Mouse (Mus musculus) liver, postnatal 0 days (tissue): ENCODE measurements around the gene Enthd1.
"Not testable (repeated sequence)": the region's sequence is repeated elsewhere in the genome, so short reads cannot be mapped to it uniquely, and the experiment has no call there.

Source experiments
- CTCF ChIP-seq: sonication (generic); IDR thresholded peaks from 2 replicates; pipeline ENCODE4 v1.5.1; 2016; ENCODE audit warnings: antibody characterized with exemption, low read depth
- EP300 ChIP-seq: IDR thresholded peaks from 2 replicates; pipeline ENCODE4 v1.6.1; 2016; ENCODE audit warnings: antibody characterized with exemption, low read depth, mild to moderate bottlenecking

DNA sequence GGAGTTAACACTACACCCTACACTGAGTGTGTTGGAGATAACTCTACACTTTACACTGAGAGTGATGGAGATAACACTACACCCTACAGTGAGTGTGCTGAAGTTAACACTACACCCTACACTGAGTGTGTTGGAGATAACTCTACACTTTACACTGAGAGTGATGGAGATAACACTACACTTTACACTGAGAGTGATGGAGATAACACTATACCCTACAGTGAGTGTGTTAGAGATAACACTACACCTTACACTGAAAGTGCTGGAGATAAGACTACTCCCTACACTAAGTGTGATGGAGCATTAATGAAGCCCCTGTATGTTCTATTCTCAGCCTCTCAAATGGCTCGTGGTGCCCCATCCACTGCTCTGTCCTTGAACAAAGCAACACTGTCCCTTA lies 15.6 kb upstream of the Enthd1 start:
- not testable (repeated sequence) for TF ChIP-seq CTCF, EP300
